Mouse (Mus musculus): ENCODE measurements around the gene Coq4.

Gene Coq4

GRCm38 (mm10) chr2:29846061-29846853, 59.0 kb downstream of the Coq4 start:
- no peak for DNase-seq (ENCODE audit: low read depth)

GRCm38 (mm10) chr2:29846911-29847310, 59.6 kb downstream of the Coq4 start:
- DNase-seq (ENCODE audit: low read depth): no peak
